Mouse (Mus musculus): Measurements from ENCODE around the gene Syngap1. TPM values are rescaled to one million over a fixed set of nuclear protein-coding genes. Genes with fewer than 3 reads are reported as not detected.
A peak's percentile ranks its signal among the peaks of the same experiment; 100 is the strongest.
"Not testable (repeated sequence)": the region's sequence is repeated elsewhere in the genome, so short reads cannot be mapped to it uniquely, and the experiment has no call there.

Syngap1 gene
- 4.3 and 5.0 TPM in 2 replicates for polyA plus RNA-seq (2014; fragmentation: Nextera tagmentation; extraction: Ambion mirVana)

GRCm38 (mm10) chr17:26941031-26941789 is at the start of gene Syngap1:
TSS of gene Syngap1 (plus strand) at chr17:26941253.
- no peaks in the 10 kb centered on the region for H3K27me3 ChIP-seq (ENCODE audit: control insufficient read depth, insufficient read depth, low read length)
- ATAC-seq (ENCODE audit: low FRiP score) (no peak), DNase-seq (ENCODE audit: low spot score) (no peak)
- peaks cover 14% of the 10 kb centered on the region for H3K36me3 ChIP-seq (replicated peaks; ENCODE audit: control insufficient read depth, insufficient read depth)
- H3K9ac ChIP-seq, result peak within 1 kb of the TSS; percentile 80
- under 1% methylated on average over 23 of the region's 24 CpGs for WGBS
- peak within 1 kb of the TSS; percentile 57 for H3K4me3 ChIP-seq (replicated peaks; ENCODE audit: low read length)
- peaks cover 38% of the 10 kb centered on the region for H3K4me1 ChIP-seq (replicated peaks; ENCODE audit: control insufficient read depth, insufficient read depth, low read length)
- H3K9me3 ChIP-seq (ENCODE audit: control insufficient read depth, low read length), result no peaks in the 10 kb centered on the region
- peak within 1 kb of the TSS; percentile 94 for H3K4me2 ChIP-seq (replicated peaks)
- peak within 1 kb of the TSS; percentile 98 for H3K27ac ChIP-seq

DNA sequence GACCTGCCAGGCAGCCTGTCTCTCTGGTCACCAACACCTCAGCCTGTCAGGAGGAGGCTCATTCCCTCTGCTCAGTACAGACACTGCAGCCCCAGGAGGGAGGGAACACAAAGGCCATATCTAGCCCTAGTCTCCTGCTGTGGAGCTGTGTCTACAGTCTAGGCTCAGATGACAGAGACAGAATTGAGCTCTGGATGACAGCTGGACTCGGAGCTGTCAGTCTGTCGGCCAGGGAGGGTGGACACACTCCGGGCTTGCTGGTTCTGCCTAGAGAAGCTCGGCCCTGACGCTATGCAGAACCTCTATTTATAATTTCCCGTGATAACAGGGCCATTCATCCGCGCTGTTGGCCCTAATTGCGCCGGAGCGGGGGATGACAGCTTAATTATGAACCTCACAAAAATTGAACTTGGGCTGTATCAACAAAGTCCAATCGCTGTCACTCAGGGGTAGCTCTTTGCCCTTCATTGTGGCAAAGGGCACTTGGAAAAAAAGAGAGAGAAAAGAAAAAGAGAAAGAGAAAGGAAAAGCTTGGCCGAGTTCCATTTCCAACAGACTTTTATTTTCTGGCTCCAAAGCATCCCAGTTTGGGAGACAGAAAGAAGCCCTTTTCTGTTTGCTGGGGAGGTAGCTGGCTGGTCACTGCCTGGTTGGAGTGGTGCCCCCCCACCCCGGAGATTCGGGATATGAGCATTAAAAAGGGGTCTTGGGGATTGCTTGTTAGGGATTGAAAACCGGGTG is 48.2 kb upstream of the Syngap1 start:
- H3K36me3 ChIP-seq (replicated peaks; ENCODE audit: control insufficient read depth, insufficient read depth), result no peaks in the 10 kb centered on the region
- peak overlapping the region; percentile 40 for H3K9ac ChIP-seq

DNA sequence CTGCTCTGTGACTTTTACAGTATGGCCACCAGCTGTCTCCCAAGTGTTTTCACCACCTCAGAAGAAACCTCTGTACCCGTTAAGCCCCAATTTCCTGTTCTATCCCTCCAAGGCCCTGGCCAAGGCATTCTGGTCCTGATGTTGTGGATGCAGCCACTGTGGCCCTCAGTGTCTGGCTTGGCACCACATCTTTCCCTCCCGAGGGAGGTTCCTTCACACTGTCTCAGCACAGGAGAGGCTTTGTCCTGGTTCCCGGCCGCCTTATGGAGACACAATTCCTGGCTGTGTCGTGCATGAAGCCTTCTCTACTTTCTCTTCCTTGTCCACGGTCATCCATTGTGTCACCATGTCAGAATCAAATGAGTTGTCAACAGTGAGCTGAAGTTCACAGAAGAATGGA is 47.6 kb upstream of the Syngap1 start:
- no peak overlapping the region for H3K27ac ChIP-seq
- H3K9ac ChIP-seq, result no peak overlapping the region
- H3K9me3 ChIP-seq (ENCODE audit: control insufficient read depth, low read length), result no peaks in the 10 kb centered on the region
- peaks cover 14% of the 10 kb centered on the region for H3K4me1 ChIP-seq (replicated peaks; ENCODE audit: control insufficient read depth, insufficient read depth, low read length)
- H3K36me3 ChIP-seq (replicated peaks; ENCODE audit: control insufficient read depth, insufficient read depth), result no peaks in the 10 kb centered on the region
- no peak overlapping the region for H3K4me3 ChIP-seq (replicated peaks; ENCODE audit: low read length)
- ATAC-seq (ENCODE audit: low FRiP score) (no peak), DNase-seq (ENCODE audit: low spot score) (no peak)
- H3K4me2 ChIP-seq (replicated peaks), result no peak overlapping the region
- WGBS, result 39% methylated on average over 6 of the region's 6 CpGs
- H3K27me3 ChIP-seq (ENCODE audit: control insufficient read depth, insufficient read depth, low read length), result no peaks in the 10 kb centered on the region

More for the DNA sequence above, 48.2 kb upstream of the Syngap1 start:
- WGBS, result 30% methylated on average over 16 of the region's 16 CpGs
- peak; percentile 33 for DNase-seq (ENCODE audit: low spot score)
- Histone ChIP-seq H3K9me3 (ENCODE audit: control insufficient read depth, low read length) (no peaks in the 10 kb centered on the region), H3K4me3 (replicated peaks; ENCODE audit: low read length) (no peak overlapping the region), H3K4me2 (replicated peaks) (peak overlapping the region; percentile 21; the same call in 1 of the 2 replicates), H3K27ac (no peak overlapping the region), H3K27me3 (ENCODE audit: control insufficient read depth, insufficient read depth, low read length) (no peaks in the 10 kb centered on the region), H3K4me1 (replicated peaks; ENCODE audit: control insufficient read depth, insufficient read depth, low read length) (peaks cover 14% of the 10 kb centered on the region)
- no peak; the same call in 1 of the 2 replicates for ATAC-seq (ENCODE audit: low FRiP score)

DNA sequence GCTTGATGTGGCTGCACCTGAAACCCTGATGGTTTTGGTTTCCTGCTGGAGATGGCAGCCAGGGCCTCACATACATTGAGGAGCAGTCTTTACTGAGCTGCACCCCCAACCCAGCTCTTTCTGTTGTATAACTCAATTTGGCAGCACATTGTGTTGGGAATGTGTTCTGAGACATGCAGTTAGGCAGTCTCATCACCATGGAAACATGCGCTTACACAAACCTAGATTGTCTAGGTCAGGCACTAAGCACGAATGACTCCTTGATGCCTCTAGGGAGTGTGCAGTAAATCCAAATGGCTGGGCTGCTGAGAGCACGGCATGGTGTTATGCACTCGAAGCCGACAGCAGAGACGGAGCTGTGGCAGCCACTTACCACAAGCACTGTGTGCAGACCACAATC is 46.7 kb upstream of the Syngap1 start:
- DNase-seq (ENCODE audit: low spot score), result no peak
- WGBS, result 59% methylated on average over 6 of the region's 6 CpGs
- Histone ChIP-seq H3K4me1 (replicated peaks; ENCODE audit: control insufficient read depth, insufficient read depth, low read length) (peaks cover 14% of the 10 kb centered on the region), H3K9ac (no peak overlapping the region), H3K27ac (no peak overlapping the region), H3K4me2 (replicated peaks) (no peak overlapping the region), H3K27me3 (ENCODE audit: control insufficient read depth, insufficient read depth, low read length) (no peaks in the 10 kb centered on the region), H3K36me3 (replicated peaks; ENCODE audit: control insufficient read depth, insufficient read depth) (no peaks in the 10 kb centered on the region), H3K4me3 (replicated peaks; ENCODE audit: low read length) (no peak overlapping the region), H3K9me3 (ENCODE audit: control insufficient read depth, low read length) (no peaks in the 10 kb centered on the region)
- ATAC-seq (ENCODE audit: low FRiP score), result no peak

- DNase-seq (ENCODE audit: low spot score) (peak; percentile 60), ATAC-seq (ENCODE audit: low FRiP score) (no peak)
- Histone ChIP-seq H3K4me2 (replicated peaks) (no peak overlapping the region), H3K36me3 (replicated peaks; ENCODE audit: control insufficient read depth, insufficient read depth) (no peaks in the 10 kb centered on the region), H3K9ac (no peak overlapping the region), H3K4me3 (replicated peaks; ENCODE audit: low read length) (no peak overlapping the region), H3K4me1 (replicated peaks; ENCODE audit: control insufficient read depth, insufficient read depth, low read length) (peaks cover 14% of the 10 kb centered on the region), H3K9me3 (ENCODE audit: control insufficient read depth, low read length) (no peaks in the 10 kb centered on the region), H3K27me3 (ENCODE audit: control insufficient read depth, insufficient read depth, low read length) (no peaks in the 10 kb centered on the region), H3K27ac (no peak overlapping the region)
- WGBS, result 13% methylated on average over 10 of the region's 10 CpGs
These were observed 45.5 kb upstream of the Syngap1 start for GRCm38 (mm10) chr17:26895578-26895977.

- 86% methylated on average over 6 of the region's 6 CpGs for WGBS
- Histone ChIP-seq H3K27me3 (ENCODE audit: control insufficient read depth, insufficient read depth, low read length) (no peaks in the 10 kb centered on the region), H3K27ac (no peak overlapping the region), H3K9ac (no peak overlapping the region), H3K4me2 (replicated peaks) (no peak overlapping the region), H3K4me1 (replicated peaks; ENCODE audit: control insufficient read depth, insufficient read depth, low read length) (no peaks in the 10 kb centered on the region), H3K4me3 (replicated peaks; ENCODE audit: low read length) (no peak overlapping the region), H3K36me3 (replicated peaks; ENCODE audit: control insufficient read depth, insufficient read depth) (no peaks in the 10 kb centered on the region), H3K9me3 (ENCODE audit: control insufficient read depth, low read length) (no peaks in the 10 kb centered on the region)
- ATAC-seq (ENCODE audit: low FRiP score) (no peak), DNase-seq (ENCODE audit: low spot score) (no peak)
These were observed 40.1 kb upstream of the Syngap1 start for GRCm38 (mm10) chr17:26900916-26901315.

- no peaks in the 10 kb centered on the region for H3K27me3 ChIP-seq (ENCODE audit: control insufficient read depth, insufficient read depth, low read length)
- H3K4me1 ChIP-seq (replicated peaks; ENCODE audit: control insufficient read depth, insufficient read depth, low read length), result no peaks in the 10 kb centered on the region
- WGBS, result 64% methylated on average over 5 of the region's 5 CpGs
- H3K4me3 ChIP-seq (replicated peaks; ENCODE audit: low read length), result no peak overlapping the region
- no peak overlapping the region for H3K9ac ChIP-seq
- no peaks in the 10 kb centered on the region for H3K9me3 ChIP-seq (ENCODE audit: control insufficient read depth, low read length)
- no peak overlapping the region for H3K27ac ChIP-seq
- H3K36me3 ChIP-seq (replicated peaks; ENCODE audit: control insufficient read depth, insufficient read depth), result no peaks in the 10 kb centered on the region
- ATAC-seq (ENCODE audit: low FRiP score) (no peak), DNase-seq (ENCODE audit: low spot score) (no peak)
- no peak overlapping the region for H3K4me2 ChIP-seq (replicated peaks)
These were observed 36.7 kb upstream of the Syngap1 start for GRCm38 (mm10) chr17:26904320-26904719.

- not testable (repeated sequence) for H3K4me1 ChIP-seq (replicated peaks; ENCODE audit: control insufficient read depth, insufficient read depth, low read length); H3K4me2 ChIP-seq (replicated peaks); ATAC-seq (ENCODE audit: low FRiP score); H3K9ac ChIP-seq; H3K27me3 ChIP-seq (ENCODE audit: control insufficient read depth, insufficient read depth, low read length); H3K4me3 ChIP-seq (replicated peaks; ENCODE audit: low read length); H3K9me3 ChIP-seq (ENCODE audit: control insufficient read depth, low read length); DNase-seq (ENCODE audit: low spot score); H3K27ac ChIP-seq; H3K36me3 ChIP-seq (replicated peaks; ENCODE audit: control insufficient read depth, insufficient read depth)
- WGBS, result 83% methylated on average over 14 of the region's 15 CpGs
These were observed 33.5 kb upstream of the Syngap1 start for GRCm38 (mm10) chr17:26907506-26907905.

DNA sequence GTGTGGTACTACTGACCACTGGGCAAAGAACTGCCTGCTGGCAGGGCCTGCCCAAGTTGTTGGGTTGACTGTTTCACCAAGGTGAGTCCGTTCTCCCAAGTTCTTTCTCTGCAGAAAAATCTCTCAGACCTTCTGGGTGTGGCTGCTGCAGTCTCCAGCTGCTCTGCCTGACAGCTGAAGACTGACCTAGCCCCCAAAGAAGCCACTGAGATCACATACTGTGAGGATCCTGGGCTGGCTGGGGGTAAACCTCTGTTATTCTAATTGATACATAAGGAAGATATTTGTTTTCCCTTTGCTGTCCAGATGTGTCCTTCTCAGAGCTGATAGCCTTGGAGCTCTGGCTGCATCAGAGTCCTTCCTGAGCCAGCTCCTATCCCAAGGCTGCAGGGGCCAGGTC is 25.8 kb upstream of the Syngap1 start:
- Histone ChIP-seq H3K36me3 (replicated peaks; ENCODE audit: control insufficient read depth, insufficient read depth) (no peaks in the 10 kb centered on the region), H3K27me3 (ENCODE audit: control insufficient read depth, insufficient read depth, low read length) (no peaks in the 10 kb centered on the region), H3K4me3 (replicated peaks; ENCODE audit: low read length) (no peak overlapping the region), H3K9me3 (ENCODE audit: control insufficient read depth, low read length) (no peaks in the 10 kb centered on the region), H3K27ac (no peak overlapping the region), H3K9ac (no peak overlapping the region), H3K4me1 (replicated peaks; ENCODE audit: control insufficient read depth, insufficient read depth, low read length) (0 out of 2 replicates have a peak, but pooled peaks cover 3% of the 10 kb centered on the region), H3K4me2 (replicated peaks) (no peak overlapping the region)
- WGBS, result 74% methylated on average over 1 of the region's 1 CpGs
- DNase-seq (ENCODE audit: low spot score) (no peak), ATAC-seq (ENCODE audit: low FRiP score) (no peak)
